Mouse (Mus musculus) spleen, adult 18-20 months (tissue): ENCODE results near the gene Ttc7b.

Source experiments
- DNase-seq, 2 experiments: peaks; one replicate each; pipeline ENCODE4 v3.0.0; 2022; ENCODE audit warnings: mixed read lengths in 2 of 2

Gene Ttc7b

GRCm38 (mm10) chr12:100520794-100521186 is at the start of gene Ttc7b:
Ttc7b (minus strand) TSS chr12:100520826.
- DNase-seq, result peak; percentile 49 to 76

- DNase-seq, result no peak
Measured at GRCm38 (mm10) chr12:100568831-100569230, 48.2 kb upstream of the Ttc7b start.

- no peak for DNase-seq
Measured at GRCm38 (mm10) chr12:100568105-100568504, 47.5 kb upstream of the Ttc7b start.

GRCm38 (mm10) chr12:100567627-100568026 is 47.0 kb upstream of the Ttc7b start:
- no peak for DNase-seq

- no peak for DNase-seq
Measured at GRCm38 (mm10) chr12:100553675-100554074, 33.0 kb upstream of the Ttc7b start.

- DNase-seq, result no peak
Measured at GRCm38 (mm10) chr12:100551972-100552371, 31.3 kb upstream of the Ttc7b start.

- DNase-seq, result no peak
Measured at GRCm38 (mm10) chr12:100544194-100544567, 23.6 kb upstream of the Ttc7b start.

GRCm38 (mm10) chr12:100543437-100544193 is 23.0 kb upstream of the Ttc7b start:
- DNase-seq, result no peak

GRCm38 (mm10) chr12:100542494-100542893 is 21.9 kb upstream of the Ttc7b start:
- no peak for DNase-seq

GRCm38 (mm10) chr12:100542076-100542475 is 21.4 kb upstream of the Ttc7b start:
- no peak for DNase-seq

- no peak for DNase-seq
Measured at GRCm38 (mm10) chr12:100539158-100539714, 18.6 kb upstream of the Ttc7b start.

GRCm38 (mm10) chr12:100538445-100539157 is 18.0 kb upstream of the Ttc7b start:
- no peak for DNase-seq

- DNase-seq, result no peak
Measured at GRCm38 (mm10) chr12:100537091-100537490, 16.5 kb upstream of the Ttc7b start.

GRCm38 (mm10) chr12:100535028-100535427 is 14.4 kb upstream of the Ttc7b start:
- no peak for DNase-seq

GRCm38 (mm10) chr12:100534028-100534427 is 13.4 kb upstream of the Ttc7b start:
- DNase-seq, result no peak

- no peak for DNase-seq
Measured at GRCm38 (mm10) chr12:100533209-100533608, 12.6 kb upstream of the Ttc7b start.

- DNase-seq, result no peak
Measured at GRCm38 (mm10) chr12:100531740-100532139, 11.1 kb upstream of the Ttc7b start.

GRCm38 (mm10) chr12:100530871-100531270 is 10.2 kb upstream of the Ttc7b start:
- DNase-seq, result no peak

- no peak for DNase-seq
Measured at GRCm38 (mm10) chr12:100529651-100530050, 9.0 kb upstream of the Ttc7b start.

GRCm38 (mm10) chr12:100529172-100529571 is 8.5 kb upstream of the Ttc7b start:
- DNase-seq, result peak in 1 of 2 experiments; percentile 32

GRCm38 (mm10) chr12:100528246-100528645 is 7.6 kb upstream of the Ttc7b start:
- DNase-seq, result no peak

- peak; percentile 51 to 52 for DNase-seq
Measured at GRCm38 (mm10) chr12:100527753-100528152, 7.1 kb upstream of the Ttc7b start.

GRCm38 (mm10) chr12:100527241-100527640 is 6.6 kb upstream of the Ttc7b start:
- DNase-seq, result no peak

- no peak for DNase-seq
Measured at GRCm38 (mm10) chr12:100525939-100526338, 5.3 kb upstream of the Ttc7b start.
